Mouse (Mus musculus) E14TG2a.4 (cell line): Measurements from ENCODE around the gene Vgf.

Experiments used
- H3K27me3 ChIP-seq: 2 replicates; pipeline ENCODE4 v1.6.1; 2014; ENCODE audit warnings: low read length, control low read depth; ENCODE audit not compliant: insufficient read depth
- H3K36me3 ChIP-seq: 2 replicates; pipeline ENCODE4 v1.6.1; 2014; ENCODE audit warnings: low read length, control low read depth; ENCODE audit not compliant: insufficient read depth
- H3K4me1 ChIP-seq: replicated peaks from 2 replicates; pipeline ENCODE4 v1.6.1; 2014; ENCODE audit warnings: low read depth, low read length, control low read depth
- H3K4me3 ChIP-seq: replicated peaks from 2 replicates; pipeline ENCODE4 v1.5.1; 2014; ENCODE audit warnings: mild to moderate bottlenecking, low read length
- H3K9me3 ChIP-seq: 2 replicates; pipeline ENCODE4 v1.6.1; 2014; ENCODE audit warnings: low read length, control low read depth
- CTCF ChIP-seq: conservative IDR thresholded peaks from 2 replicates; pipeline ENCODE4 v1.5.1; 2014; ENCODE audit warnings: low read length
- NANOG ChIP-seq: IDR thresholded peaks from 2 replicates; pipeline ENCODE4 v1.6.1; 2014; ENCODE audit warnings: borderline replicate concordance, low read length, mixed read lengths
- POU5F1 ChIP-seq: IDR thresholded peaks from 2 replicates; pipeline ENCODE4 v1.6.1; 2014; ENCODE audit warnings: low read length, borderline replicate concordance

Gene Vgf

GRCm38 (mm10) chr5:136988420-136988819, 37.8 kb upstream of the Vgf start:
- Histone ChIP-seq H3K4me3 (peak overlapping the region; percentile 96), H3K36me3 (peaks cover 77% of the 10 kb centered on the region), H3K9me3 (no peaks in the 10 kb centered on the region), H3K4me1 (peaks cover 51% of the 10 kb centered on the region), H3K27me3 (no peaks in the 10 kb centered on the region)
- no peak for TF ChIP-seq POU5F1
- no peak for TF ChIP-seq CTCF

DNA sequence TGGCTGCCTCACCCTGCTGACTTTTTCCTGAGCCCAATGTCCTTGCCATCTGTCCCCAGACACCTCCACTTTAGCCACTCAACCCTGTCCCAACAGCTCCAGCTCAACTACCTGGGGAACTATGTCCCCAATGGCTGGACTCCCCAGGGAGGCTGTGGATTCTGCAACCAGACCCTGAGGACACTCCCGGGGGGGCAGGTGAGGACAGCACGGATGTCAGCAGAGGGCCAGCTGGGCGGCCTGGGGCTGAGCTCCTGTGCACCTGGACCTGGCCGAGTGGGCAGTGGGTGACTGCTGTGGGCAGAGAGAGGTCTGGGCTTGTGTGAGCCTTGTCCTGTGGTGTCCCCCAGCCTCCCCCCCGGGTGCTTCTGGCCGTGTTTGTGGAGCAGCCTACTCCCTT, 36.4 kb upstream of the Vgf start:
- Histone ChIP-seq H3K27me3 (no peaks in the 10 kb centered on the region), H3K4me1 (peaks cover 55% of the 10 kb centered on the region)

DNA sequence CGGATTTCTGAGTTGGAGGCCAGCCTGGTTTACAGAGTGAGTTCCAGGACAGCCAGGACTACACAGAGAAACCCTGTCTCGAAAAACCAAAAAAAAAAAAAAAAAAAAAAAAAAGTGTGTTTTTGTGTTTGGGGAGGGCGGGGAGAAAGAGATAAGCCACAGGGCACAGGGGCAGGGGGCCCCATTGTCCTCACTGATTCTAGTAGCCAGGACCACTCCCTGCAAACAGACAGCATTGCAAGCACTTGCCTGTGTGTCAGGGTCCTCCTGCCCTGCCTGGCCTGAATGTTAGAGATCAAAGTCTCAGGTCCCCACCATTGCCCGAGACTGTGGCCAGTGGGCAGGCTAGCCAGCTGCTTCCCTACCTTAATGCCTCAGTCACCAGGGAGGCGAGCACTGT, 26.7 kb upstream of the Vgf start:
- Histone ChIP-seq H3K4me1 (peaks cover 59% of the 10 kb centered on the region), H3K36me3 (peaks cover 25% of the 10 kb centered on the region), H3K4me3 (peak overlapping the region; percentile 71; the same call in 1 of the 2 replicates), H3K9me3 (no peaks in the 10 kb centered on the region), H3K27me3 (no peaks in the 10 kb centered on the region)
- TF ChIP-seq CTCF = no peak
- no peak for TF ChIP-seq POU5F1
- no peak for TF ChIP-seq NANOG

More for the DNA sequence above, 36.4 kb upstream of the Vgf start:
- peaks cover 77% of the 10 kb centered on the region for H3K36me3 ChIP-seq
- H3K4me3 ChIP-seq = no peak overlapping the region
- no peaks in the 10 kb centered on the region for H3K9me3 ChIP-seq
- TF ChIP-seq NANOG = no peak
- no peak for TF ChIP-seq POU5F1
- no peak for TF ChIP-seq CTCF

DNA sequence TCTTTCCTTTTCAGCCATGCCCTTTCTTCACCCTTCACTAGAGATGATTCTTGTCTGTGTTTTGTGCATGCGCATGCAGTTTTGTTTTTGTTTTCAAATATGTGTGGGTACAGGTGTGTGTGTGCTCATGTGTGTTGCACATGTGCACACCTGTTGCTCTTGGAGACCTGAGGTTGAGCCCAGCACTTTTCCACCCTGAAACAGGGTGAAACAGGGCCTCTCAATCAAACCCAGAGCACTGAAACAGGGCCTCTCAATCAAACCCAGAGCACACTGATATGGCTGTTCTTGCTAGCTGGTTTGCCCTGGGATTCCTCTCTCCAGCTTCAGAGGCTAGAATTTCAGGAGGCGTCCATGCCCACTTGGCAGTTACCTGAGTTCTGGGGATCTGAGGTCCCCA, 25.6 kb upstream of the Vgf start:
- no peak for TF ChIP-seq CTCF
- no peak for TF ChIP-seq NANOG
- no peak for TF ChIP-seq POU5F1
- peak overlapping the region; percentile 69 for H3K4me3 ChIP-seq
- H3K4me1 ChIP-seq = peaks cover 51% of the 10 kb centered on the region
- H3K9me3 ChIP-seq = no peaks in the 10 kb centered on the region
- no peaks in the 10 kb centered on the region for H3K27me3 ChIP-seq
- peaks cover 14% of the 10 kb centered on the region for H3K36me3 ChIP-seq

- H3K9me3 ChIP-seq = no peaks in the 10 kb centered on the region
- TF ChIP-seq POU5F1 (no peak), NANOG (no peak), CTCF (no peak)
- peaks cover 25% of the 10 kb centered on the region for H3K4me1 ChIP-seq
- H3K4me3 ChIP-seq = no peak overlapping the region
- H3K27me3 ChIP-seq = 0 out of 2 replicates have a peak, but pooled peaks cover under 1% of the 10 kb centered on the region
- no peaks in the 10 kb centered on the region for H3K36me3 ChIP-seq
Measured at GRCm38 (mm10) chr5:137007276-137007675, 18.9 kb upstream of the Vgf start.

DNA sequence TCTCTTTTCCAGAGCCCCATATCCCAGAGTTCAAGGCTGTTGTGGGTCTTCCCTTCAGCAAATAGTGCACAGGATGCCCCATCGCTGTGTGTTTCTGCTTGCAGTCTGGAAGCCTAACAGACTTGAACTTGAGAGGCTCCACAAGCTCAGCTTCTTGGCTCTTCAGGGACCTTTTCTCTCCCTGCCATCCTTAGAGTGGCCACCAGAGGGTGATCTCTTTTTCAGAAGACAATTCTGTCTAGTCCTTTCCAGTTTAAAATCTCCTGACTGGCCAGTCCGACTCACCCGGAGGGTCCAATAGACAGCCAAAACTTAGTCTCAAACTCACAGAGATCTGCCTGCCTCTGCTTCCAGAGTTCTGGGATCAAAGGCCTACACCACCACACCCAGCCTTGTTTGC, 16.2 kb upstream of the Vgf start:
- no peaks in the 10 kb centered on the region for H3K36me3 ChIP-seq
- no peak overlapping the region for H3K4me3 ChIP-seq
- 0 out of 2 replicates have a peak, but pooled peaks cover 4% of the 10 kb centered on the region for H3K27me3 ChIP-seq
- H3K4me1 ChIP-seq = peaks cover 23% of the 10 kb centered on the region
- TF ChIP-seq NANOG = no peak
- TF ChIP-seq POU5F1 = no peak
- peak; percentile 87 for TF ChIP-seq CTCF
- H3K9me3 ChIP-seq = peaks cover 3% of the 10 kb centered on the region; the same call in 1 of the 2 replicates

DNA sequence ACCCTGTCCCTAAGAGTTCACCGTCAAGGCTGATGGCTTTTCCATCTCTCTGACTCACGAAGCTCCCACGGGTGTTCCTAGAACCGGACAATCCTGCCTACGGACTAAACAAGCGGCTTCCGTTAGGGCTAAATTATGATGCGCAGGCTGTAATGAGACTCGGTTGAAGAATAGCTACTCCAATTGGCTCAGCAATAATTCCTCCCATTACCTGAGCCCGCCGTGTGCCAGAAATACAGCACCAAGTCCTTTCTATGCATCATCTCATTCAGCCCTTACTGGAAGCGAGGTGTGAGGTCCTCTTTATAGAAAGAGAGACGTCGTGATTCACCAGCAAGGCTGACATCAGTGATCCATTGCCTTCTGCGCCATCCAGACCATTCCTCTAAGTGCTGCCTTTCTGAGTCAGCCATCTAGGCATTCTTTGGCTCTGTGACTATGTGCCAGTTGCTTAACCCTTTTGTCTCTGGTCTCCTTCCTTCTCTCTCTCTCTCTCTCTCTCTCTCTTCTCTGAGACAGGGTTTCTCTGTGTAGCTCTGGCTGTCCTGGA, 13.7 kb upstream of the Vgf start:
- Histone ChIP-seq H3K27me3 (0 out of 2 replicates have a peak, but pooled peaks cover 4% of the 10 kb centered on the region), H3K36me3 (no peaks in the 10 kb centered on the region), H3K4me3 (no peak overlapping the region), H3K9me3 (peaks cover 7% of the 10 kb centered on the region; the same call in 1 of the 2 replicates), H3K4me1 (peaks cover 22% of the 10 kb centered on the region)
- TF ChIP-seq CTCF = no peak
- no peak for TF ChIP-seq POU5F1
- no peak for TF ChIP-seq NANOG

DNA sequence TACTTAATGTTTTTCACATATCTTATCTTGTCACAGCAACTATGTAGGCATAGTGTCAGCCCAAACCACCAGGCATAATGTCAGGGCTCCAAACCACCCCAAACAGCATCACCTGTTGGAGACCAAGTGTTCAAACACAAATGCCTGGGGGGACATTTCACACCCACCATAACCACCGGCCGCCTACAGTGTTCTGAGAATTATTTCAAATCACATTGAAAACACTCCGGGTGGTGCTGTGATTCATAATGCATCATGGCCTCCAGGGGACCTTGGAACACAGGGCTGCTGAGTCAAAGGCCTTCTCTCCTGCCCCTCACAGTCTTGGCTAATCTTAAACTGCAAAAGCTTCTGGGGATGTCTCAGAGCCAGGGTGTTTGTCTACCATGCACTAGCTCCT, 10.3 kb upstream of the Vgf start:
- Histone ChIP-seq H3K27me3 (0 out of 2 replicates have a peak, but pooled peaks cover 4% of the 10 kb centered on the region), H3K9me3 (peaks cover 7% of the 10 kb centered on the region; the same call in 1 of the 2 replicates), H3K36me3 (no peaks in the 10 kb centered on the region), H3K4me1 (peaks cover 9% of the 10 kb centered on the region), H3K4me3 (no peak overlapping the region)
- no peak for TF ChIP-seq CTCF
- TF ChIP-seq NANOG = no peak
- TF ChIP-seq POU5F1 = no peak

DNA sequence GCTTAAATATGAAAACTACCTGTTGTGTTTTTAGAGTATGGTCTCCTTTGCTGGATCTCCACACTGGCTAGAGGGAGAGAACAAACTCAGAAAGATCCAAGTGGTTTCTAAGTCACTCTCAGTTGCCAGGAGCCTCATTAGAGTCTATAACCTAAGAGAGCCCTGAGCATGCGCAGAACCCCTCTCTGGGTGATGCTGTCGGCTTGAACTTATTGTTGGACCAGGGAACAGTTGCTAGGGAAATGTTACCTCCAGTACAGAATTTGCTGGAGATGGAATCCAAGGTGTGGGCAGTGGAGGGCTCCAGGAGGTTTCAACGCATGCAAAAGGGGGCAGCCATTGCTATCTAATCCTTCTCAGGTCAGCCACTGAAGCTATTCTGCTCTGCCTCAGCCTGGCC, 1.9 kb upstream of the Vgf start:
- Histone ChIP-seq H3K9me3 (no peaks in the 10 kb centered on the region), H3K4me1 (peaks cover 50% of the 10 kb centered on the region), H3K4me3 (no peak overlapping the region), H3K27me3 (peaks cover 39% of the 10 kb centered on the region), H3K36me3 (no peaks in the 10 kb centered on the region)
- TF ChIP-seq POU5F1 (no peak), NANOG (no peak), CTCF (no peak)

DNA sequence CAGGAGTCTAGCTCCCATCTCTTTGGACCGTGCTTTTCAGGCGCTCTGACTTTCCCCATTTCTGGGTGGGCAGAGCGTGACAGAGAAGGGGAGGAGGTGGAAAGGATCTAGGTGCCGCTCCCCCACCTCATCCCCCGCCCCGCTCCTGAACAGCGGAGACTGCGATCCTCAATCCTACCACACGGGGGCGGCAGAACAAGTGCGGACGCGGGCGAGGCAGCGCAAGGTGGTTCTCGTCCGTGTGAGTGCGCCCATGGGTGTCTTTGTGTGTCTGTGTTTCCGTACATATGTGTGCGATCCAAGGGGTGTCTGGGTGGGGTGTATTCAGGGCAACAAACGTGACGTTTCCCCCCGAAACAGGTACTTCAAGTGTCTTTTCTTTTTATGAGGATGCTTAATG, 1.1 kb upstream of the Vgf start:
- no peaks in the 10 kb centered on the region for H3K9me3 ChIP-seq
- H3K36me3 ChIP-seq = no peaks in the 10 kb centered on the region
- peak overlapping the region; percentile 43 for H3K4me3 ChIP-seq
- H3K27me3 ChIP-seq = peaks cover 43% of the 10 kb centered on the region
- TF ChIP-seq POU5F1 (no peak), NANOG (no peak), CTCF (peak; percentile 88)
- H3K4me1 ChIP-seq = peaks cover 54% of the 10 kb centered on the region
